Mouse (Mus musculus) left cerebral cortex, postnatal 14 days (tissue): ENCODE data around the gene Trpm3. TPM values are rescaled to one million over a fixed set of nuclear protein-coding genes. Genes with fewer than 3 reads are reported as not detected.
A peak's percentile ranks its signal among the peaks of the same experiment; 100 is the strongest.

Experiments
- DNase-seq, 2 experiments: peaks; one replicate each; pipeline ENCODE4 v3.0.0; 2021 to 2022; ENCODE audit warnings: low spot score in 2 of 2, mixed read lengths in 1 of 2
- intact Hi-C: fragments of 180-260 bp; cut with DNase I; formaldehyde crosslinking; loops from one replicate; pipeline ENCODE4 v1.15.1; 2025
- long read RNA-seq, 2 experiments: library from polyadenylated mRNA; stranded (forward); transcript quantifications; one replicate each; pipeline ENCODE4 v2.0.0; 2021
- total RNA-seq, 2 experiments: library from RNA; stranded (reverse); gene quantifications; 2 replicates each; pipeline ENCODE4 v1.2.3; 2021

Gene Trpm3
- total RNA-seq, result 10 to 100 TPM; 35.9 to 39.2 TPM
- long read RNA-seq, experiment 1, partial matches to known transcripts, result 1 of 8 reads
- long read RNA-seq, experiment 1, other reads (novel, unspliced or antisense), result 7 of 8 reads
- long read RNA-seq, experiment 2, partial matches to known transcripts, result 0 of 4 reads
- long read RNA-seq, experiment 2, other reads (novel, unspliced or antisense), result 4 of 4 reads

DNA sequence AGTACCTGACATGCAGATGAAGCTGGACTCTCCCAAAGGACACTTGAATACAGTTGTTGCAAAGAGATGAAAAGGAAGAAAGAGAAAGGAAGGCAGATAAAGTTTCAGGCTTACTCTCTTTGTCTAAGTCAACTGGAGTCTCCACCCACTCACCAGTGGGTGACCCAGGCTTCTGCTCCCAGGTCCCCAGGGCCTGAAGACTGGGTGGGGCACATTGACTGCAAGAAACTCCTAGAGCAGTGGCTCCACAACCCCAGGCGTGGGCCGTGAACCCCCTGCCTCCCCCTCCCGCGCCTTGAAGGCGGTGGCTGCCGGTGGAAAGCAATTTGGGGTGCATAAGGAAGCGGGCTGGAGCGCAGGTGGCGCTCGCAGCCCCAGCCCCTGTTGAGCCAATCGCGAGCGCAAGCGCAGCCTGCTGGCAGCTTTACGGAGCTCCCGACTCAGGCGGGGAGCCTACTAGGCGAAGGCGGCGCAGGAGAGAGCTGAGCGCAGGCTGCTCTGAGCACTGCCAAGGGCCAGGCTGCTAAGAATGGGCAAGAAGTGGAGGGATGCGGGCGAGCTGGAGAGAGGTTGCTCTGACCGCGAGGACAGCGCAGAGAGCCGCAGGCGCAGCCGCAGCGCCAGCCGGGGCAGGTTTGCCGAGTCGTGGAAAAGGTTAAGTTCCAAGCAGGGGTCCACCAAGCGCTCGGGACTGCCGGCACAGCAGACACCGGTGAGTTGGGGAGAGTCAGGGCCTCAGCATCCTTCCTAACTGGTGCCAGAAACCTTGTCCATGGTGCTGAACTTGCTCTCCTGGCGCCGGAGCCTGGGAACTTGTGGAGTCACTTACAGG is at the start of gene Trpm3:
TSS of gene Trpm3 (plus strand) at position 457 of the 832 bp plus-strand sequence.
- intact Hi-C loops, result no loop called here

DNA sequence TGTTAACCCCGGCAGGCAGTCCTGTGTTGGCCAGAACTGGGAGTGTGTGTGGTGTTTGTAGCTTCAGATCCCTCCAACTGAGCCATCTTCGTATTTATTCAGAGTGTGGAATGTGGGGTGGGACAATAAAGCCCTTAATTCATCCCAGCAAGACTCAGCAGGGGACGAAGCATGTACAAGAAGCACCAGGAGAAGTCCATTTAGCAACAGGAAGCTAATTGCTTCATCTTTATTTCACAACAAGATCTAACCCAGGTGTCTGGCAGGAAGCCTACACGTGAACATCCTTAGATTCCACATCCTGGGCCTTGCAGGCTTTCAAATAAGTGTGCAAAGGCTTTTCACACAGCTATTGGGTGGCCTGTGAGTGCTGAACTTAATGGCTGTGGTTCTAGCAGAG is 38.3 kb upstream of the Trpm3 start:
- DNase-seq, result no peak
- intact Hi-C loops, result no loop called here

More for the DNA sequence above, at the start of gene Trpm3:
- peak; percentile 25 to 71 for DNase-seq

DNA sequence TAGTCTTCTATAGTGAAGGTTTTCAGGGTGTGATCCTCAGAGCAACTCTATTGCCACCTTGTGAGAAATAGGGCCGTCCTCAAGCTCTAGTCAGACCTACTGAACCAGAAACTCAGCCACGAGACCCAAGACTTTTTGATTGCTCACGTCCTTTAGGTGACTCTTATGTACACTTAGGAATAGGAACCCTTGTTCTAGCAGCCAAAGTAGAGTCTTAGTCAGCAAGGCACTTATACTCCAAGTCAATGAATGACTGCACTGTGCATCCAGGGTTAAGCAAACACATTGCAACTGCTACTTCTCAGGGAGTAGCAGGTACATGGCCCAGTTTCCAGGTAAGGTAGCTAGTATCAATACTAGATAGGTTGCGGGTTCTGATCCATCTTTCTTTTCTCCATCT is 35.0 kb upstream of the Trpm3 start:
- intact Hi-C loops, result no loop called here
- no peak for DNase-seq

DNA sequence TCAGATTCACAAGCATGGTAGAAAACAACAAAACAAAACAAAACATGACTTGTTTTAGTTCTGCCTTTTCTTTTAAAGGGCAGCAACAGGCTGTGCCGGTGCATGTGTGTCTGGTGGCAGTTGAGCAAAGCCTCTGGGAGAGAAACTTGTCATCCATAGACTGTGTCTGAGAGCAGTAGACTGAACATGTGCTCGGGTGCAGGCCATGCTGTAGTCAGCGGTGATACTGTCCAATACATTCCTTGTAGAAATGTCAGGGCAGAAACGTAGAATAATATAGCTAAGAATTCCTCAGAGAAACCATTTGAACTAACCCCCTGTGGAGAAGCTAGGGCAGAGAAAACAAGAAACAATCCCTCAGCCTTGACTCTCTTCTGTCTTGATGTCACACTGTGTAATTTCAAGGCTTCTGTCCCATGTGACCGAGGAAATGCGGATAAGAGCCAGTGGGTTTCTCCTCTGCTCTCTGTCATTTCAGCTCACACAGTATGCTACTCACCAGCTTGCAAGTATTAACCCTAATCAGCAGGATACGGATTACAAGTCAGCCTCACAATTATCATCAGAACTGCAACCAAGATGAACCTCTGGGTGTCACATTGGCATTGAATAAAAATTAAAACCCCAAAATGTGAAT is 33.9 kb upstream of the Trpm3 start:
- DNase-seq, result no peak
- intact Hi-C loops, result no loop called here

DNA sequence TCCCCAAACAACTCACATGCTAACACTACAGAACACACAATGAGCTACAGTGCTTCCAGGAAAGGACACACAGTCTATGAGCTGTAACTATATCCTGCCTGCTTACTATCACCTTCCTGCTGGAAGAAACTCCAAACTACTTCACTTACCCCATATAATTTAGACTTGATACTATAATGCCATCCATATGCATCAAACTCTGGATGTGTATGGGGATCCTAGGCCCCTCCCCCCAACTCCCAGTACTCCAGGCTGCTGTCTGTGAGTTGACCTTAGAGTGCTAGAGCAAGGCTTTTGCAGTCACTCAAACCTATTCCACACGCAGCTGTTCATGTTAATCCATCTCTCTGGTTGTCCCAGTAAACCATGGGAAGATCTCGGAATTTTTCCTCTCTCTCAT is 33.2 kb upstream of the Trpm3 start:
- intact Hi-C loops, result no loop called here
- no peak for DNase-seq

DNA sequence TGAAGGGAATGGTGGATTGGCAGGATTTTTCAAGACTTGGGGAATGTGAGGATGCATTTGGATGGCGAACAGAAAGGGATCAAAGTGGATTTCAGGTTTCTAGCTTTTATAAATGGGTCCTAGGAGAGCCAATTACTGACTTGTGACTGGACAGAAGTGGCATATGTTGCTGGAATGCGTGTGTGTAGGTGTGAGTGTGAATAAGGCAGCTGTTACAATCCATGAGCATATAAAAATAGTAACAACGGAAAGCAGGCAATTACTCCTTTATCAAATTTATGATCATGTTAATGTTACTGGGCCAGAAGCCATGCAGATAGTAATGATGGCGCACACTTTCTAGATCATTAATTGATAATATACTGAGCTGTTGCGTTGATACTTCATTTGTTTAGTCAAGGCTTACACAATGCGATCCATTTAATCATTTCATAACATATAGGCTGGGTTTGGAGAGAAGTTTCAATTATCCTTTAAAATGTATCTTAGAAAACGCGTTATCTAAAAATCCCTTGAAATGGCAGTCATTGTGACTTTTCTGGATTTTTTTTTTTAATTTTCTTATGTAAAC is 29.9 kb upstream of the Trpm3 start:
- no peak for DNase-seq

DNA sequence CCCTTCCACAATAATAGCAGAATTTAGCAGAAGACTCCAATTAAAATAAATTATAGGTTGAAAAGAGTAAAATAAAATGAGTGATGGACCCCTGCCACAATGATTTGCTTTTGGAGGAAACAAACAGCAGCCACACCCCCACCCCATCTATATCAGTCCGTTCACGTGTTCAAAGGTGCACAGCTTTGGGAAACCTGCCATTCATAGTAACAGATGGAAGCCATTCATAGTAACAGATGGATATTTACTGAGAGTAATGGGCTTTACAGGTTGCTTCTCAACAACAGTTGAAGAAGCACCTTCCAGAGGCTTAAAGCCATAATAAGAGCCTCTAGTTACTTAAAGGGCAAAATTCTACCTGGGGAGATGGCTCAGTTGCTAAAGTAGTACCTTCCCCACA is 17.9 kb upstream of the Trpm3 start:
- DNase-seq, result no peak
- intact Hi-C loops, result no loop called here

More for the DNA sequence above, 29.9 kb upstream of the Trpm3 start:
- intact Hi-C loops, result no loop called here

DNA sequence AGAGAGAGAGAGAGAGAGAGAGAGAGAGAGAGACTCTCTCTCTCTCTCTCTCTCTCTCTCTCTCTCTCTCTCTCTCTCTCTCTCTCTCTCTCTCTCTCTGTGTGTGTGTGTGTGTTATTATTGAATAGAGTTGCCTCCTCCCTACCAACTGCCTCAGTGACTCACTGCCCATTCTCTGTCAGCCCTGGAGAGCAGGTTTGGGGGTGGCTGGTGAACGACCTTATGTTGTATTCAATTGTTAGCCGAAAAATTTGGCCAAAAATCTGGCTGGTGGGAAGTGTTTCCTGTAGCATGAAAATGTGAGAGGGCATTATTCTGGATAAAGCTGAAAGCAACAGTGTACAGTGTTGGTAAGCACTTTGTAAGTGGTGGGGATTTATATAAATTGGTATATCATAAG is 17.2 kb upstream of the Trpm3 start:
- no peak for DNase-seq
- intact Hi-C loops, result no loop called here

DNA sequence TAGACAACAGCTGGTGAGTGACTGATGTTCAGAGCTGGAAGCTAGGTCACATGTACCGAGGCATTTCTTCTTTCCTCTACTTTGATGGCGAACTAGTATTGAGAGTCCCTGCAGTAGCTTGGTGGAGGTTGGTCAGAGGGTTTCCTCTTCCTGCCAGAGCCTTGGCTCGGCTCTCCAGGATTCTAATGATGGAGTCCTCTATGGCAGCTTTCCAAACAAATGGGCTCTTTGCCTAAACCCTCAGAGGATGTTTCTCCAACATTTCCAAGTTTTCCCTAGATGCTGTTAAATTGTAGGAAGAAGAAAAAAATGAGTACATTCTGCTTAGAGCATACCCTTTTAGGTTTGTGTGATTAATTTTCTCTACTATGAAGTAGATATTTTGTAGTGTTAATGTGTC is 6.2 kb upstream of the Trpm3 start:
- DNase-seq, result peak in 1 of 2 experiments; percentile 7
- intact Hi-C loops, result no loop called here

DNA sequence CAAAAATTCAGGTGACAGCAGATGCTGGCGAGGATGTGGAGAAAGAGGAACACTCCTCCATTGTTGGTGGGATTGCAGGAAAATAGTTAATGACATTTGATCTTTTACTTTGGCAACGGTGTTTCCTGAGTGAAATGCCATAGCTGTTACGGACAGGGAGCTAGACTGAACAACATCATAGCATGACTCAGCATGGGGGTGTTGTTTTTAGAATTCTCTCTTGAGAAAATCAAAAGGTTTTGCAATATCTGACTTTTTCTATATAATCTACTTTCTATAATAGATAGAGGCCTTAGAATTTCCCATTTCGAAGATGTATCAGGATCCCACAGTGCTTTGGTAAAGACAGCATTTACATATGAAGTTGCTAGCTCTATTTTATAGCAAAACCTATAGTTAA is 39.7 kb downstream of the Trpm3 start:
- intact Hi-C loops, result no loop called here
- no peak for DNase-seq

DNA sequence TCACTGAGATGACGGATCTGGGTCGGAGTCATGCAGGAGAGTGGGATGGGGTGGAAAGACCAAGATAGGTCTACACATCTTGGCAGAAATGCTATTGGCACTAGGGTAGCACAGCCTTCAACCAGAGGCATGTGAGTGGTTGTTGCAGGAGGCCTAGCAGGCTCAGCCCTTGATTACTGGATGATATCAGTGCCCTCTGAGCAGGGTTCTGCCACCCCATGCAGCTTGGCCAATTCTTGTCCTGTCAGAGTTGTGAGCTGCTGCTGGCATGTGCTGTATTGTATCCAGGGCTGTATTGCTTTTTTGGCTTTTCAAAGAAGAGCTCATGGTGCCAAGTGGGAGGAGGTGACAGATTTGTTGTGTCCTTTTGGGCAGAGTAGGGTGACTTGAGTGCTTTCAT is 40.2 kb downstream of the Trpm3 start:
- intact Hi-C loops, result no loop called here
- no peak for DNase-seq

DNA sequence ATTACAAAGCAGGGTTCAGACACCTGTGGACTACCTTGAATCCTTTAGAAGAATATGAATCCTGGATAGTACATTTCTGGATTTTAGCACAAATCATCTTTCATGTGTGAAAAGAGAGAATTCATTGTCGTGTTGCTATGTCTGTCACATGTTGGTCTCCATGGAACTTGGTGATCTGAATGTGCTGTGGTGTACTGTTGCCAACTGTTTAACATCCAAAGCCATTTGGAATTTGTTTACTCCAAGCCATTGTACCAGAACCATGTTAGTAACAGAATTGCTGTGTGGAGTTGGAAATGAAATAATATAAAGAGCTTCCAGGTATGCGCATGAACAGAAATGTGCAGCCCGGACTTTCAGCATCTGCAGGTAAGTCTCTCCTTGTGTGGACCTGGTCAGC is 41.3 kb downstream of the Trpm3 start:
- no peak for DNase-seq
- intact Hi-C loops, result no loop called here

DNA sequence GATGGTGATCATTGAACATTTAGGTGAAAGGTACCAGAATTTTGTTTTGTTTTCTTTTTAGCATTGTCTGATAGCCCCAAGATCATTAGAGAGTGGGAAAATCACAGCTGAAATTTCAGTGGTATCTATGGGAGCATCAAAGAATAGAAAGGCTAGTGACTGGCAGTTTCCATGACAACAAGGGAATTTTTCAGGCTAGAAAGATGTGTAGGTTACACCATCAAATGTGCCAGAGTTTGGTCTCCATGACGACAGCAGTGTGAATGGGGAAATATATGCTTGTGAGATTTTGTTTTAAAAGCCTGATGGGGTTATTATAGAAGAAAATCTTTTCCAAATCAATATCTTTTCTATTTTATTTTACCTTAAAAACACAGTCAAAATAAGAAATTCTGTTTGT is 50.9 kb downstream of the Trpm3 start:
- intact Hi-C loops, result no loop called here
- DNase-seq, result peak; percentile 54 to 60

DNA sequence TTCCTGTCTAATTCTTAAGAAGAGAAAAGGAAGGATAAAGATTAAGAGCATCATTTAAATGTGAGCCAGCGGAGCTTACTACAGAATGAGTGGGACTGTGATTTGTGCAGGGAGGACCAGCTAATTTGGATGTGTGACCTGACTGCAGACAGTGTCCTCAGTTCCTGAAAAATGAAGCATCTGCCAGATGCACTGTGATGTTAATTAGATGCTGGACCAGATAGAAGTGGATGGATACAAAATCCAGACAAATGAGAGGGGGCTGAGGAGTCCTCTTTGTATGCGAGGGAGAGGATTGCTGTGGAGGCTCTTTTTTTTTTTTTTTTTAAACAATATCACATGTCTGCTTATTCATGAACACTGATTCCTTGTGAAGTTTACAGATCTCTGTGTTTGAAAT is 83.7 kb downstream of the Trpm3 start:
- DNase-seq, result peak in 1 of 2 experiments; percentile 5
- intact Hi-C loops, result no loop called here

DNA sequence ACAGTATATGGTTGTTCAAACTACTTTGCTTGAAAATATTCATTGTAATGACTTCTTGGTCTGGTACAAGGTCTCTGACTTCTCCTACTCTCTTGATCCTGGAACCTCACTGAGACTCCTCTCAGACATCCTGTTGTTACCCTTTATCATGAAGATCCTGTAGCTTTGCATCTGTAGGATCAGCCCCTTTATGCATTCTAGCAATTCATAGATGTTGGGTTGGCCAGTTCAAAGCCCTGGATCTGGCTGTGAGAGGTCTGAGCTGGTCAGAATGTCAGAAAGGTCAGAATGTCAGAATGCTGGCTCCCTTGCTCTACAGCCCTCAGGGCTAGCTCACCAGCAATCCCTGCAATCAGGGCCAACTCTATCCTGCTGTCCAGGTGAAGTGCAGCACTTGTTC is 95.3 kb downstream of the Trpm3 start:
- DNase-seq, result no peak
- intact Hi-C loops, result no loop called here

DNA sequence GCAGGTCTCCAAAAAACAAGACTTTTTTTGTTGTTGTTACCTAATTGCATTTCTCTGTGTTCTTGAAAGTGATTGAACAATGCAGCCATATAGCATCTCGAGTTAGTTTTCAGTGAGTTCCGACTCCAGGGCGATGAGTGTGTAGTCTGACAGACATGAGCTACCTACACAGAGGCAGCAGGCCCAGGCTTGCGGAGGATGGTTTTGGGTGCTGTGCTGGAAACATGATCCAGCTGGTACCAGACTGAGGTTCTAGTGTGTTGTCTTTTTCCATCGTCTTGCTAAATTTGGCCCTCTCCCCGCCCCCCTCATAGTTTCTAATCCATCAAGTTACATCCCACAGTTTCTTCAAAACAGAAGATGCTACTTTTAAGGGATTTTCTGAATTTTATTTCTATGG is 110.2 kb downstream of the Trpm3 start:
- intact Hi-C loops, result no loop called here
- DNase-seq, result peak; percentile 50 to 64

DNA sequence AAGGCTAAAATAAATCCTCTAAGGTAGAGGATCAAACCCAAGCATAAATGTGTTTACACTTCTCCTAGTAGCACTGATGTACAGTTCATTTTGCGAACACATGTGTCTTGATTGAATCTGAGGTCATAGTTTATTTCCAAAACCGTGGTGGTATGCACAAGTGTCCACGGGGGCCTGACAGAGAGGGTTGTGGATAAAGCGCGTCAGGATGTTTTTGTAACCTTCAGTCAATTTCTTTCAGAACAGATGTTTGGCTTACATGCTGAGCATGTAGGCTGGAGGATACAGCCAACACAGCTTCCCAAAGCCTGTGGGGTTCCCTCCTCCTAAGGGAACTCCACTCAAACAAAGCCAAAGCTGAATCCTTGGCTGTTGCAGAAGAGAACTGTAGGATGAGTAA is 134.1 kb downstream of the Trpm3 start:
- DNase-seq, result peak in 1 of 2 experiments; percentile 4

DNA sequence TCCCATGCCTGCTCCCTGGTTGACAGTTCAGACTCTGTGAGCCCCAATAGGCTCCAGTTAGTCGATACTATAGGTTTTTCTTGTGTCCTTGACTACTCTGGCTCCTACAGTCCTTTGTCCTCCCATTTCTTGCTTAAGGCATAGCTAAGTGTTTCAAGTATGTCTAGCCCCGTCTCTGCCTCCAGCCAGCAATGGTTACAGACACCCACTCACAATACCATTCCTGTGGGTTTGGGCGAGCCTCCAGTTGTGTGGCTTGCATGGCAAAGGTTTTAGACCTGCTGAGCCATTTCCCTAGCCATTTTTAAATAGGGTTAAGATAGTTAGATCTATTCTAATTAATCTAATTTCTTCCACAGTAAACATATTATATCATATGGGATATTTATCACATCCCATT is 145.8 kb downstream of the Trpm3 start:
- no peak for DNase-seq
- intact Hi-C loops, result no loop called here

More for the DNA sequence above, 134.1 kb downstream of the Trpm3 start:
- intact Hi-C loops, result no loop called here

DNA sequence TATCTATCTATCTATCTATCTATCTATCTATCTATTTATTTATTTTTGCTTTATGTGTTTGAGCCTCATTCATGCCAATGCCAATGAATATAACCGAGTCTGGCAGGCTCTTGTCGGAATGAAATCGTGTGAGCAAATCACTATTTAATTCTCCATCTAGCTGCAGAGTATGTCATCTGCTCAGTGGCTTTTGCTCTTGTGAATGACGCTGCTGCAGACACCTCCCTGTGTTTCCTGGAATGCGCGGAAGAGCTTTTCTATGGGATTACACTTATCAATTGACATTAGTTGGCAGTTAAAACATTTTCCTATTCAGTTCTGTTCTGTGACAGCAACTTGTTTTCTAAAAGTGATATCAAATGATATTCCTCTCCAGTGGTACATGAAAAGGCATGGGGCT is 153.8 kb downstream of the Trpm3 start:
- intact Hi-C loops, result no loop called here
- DNase-seq, result no peak

DNA sequence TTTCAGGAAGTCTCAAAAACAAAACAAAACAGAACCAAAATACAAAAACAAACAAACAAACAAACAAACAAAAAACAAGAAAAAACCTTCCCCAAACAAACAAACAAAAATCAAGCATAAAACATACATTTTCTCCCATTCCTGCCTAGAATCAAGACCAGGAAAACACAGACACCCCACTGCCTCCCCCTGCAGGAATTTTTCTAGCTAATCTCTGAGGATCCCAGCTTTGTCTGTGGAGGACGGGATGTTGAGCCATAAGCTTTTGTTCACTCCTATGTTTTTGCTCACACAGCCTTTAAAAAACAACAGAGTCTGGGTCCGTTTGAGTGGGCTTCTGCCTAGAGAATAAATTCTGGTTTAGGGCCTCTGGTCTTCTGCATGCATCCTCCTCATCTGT is 162.1 kb downstream of the Trpm3 start:
- peak; percentile 15 to 23 for DNase-seq

More for the DNA sequence above, 162.1 kb downstream of the Trpm3 start:
- intact Hi-C loops, result loop anchor here (5.0 to 10.0 kb wide), 6 partner anchors 384 to 926 kb away; partner anchors contain the start of gene Cemip2
